Mouse (Mus musculus): Measurements from ENCODE around the gene Vwa5b2. TPM values are rescaled to one million over a fixed set of nuclear protein-coding genes. Genes with fewer than 3 reads are reported as not detected.

Gene Vwa5b2
- polyA plus RNA-seq, 1 experiment from 2014 or later, result 0.97 TPM

DNA sequence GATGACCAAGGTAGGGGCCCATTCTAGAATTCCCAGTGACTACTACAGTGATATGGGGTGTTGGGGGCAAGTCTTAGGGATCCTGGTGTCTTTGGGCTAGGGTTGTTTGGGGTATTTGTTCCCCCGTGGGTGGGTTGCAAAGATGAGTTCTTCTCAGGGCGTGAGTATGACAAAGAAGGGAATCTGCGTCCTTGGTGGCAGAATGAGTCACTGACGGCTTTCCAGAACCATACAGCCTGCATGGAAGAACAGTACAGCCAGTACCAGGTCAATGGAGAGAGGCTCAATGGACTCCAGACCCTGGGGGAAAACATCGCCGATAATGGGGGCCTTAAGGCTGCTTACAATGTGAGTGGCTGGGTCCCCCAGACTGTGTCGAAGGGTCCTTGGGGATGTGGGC is 54.6 kb downstream of the Vwa5b2 start:
- Histone ChIP-seq H3K9me3 (no peaks in the 10 kb centered on the region), H3K27ac (no peak overlapping the region), H3K4me1 (peaks cover 4% of the 10 kb centered on the region; the same call in 1 of the 2 replicates), H3K4me3 (no peak overlapping the region), H3K36me3 (replicated peaks) (no peaks in the 10 kb centered on the region), H3K27me3 (ENCODE audit: poor library complexity, severe bottlenecking) (no peaks in the 10 kb centered on the region)
- DNase-seq (ENCODE audit: extremely low spot score, low spot score), result no peak
- 89% methylated on average over 7 of the region's 7 CpGs for WGBS

GRCm38 (mm10) chr16:20651076-20651946 is 62.0 kb downstream of the Vwa5b2 start, which contains the start of gene Psmd2:
Gene Psmd2 (plus strand): TSS chr16:20651652.
- peak within 1 kb of the TSS; percentile 90 for H3K27ac ChIP-seq
- H3K27me3 ChIP-seq (ENCODE audit: poor library complexity, severe bottlenecking), result no peaks in the 10 kb centered on the region
- H3K9me3 ChIP-seq, result no peaks in the 10 kb centered on the region
- peak; percentile 95 for DNase-seq (ENCODE audit: extremely low spot score, low spot score)
- H3K36me3 ChIP-seq (replicated peaks), result peaks cover 30% of the 10 kb centered on the region
- peak within 1 kb of the TSS; percentile 72 for H3K4me3 ChIP-seq
- peaks cover 16% of the 10 kb centered on the region for H3K4me1 ChIP-seq
- WGBS, result 2% methylated on average over 46 of the region's 46 CpGs

- no peak for DNase-seq (ENCODE audit: extremely low spot score, low spot score)
- 11% methylated on average over 12 of the region's 12 CpGs for WGBS
- H3K27ac ChIP-seq, result peak overlapping the region; percentile 90
These were observed 62.7 kb downstream of the Vwa5b2 start for GRCm38 (mm10) chr16:20651947-20652310.

GRCm38 (mm10) chr16:20653315-20653714 is 64.0 kb downstream of the Vwa5b2 start:
- Histone ChIP-seq H3K9me3 (no peaks in the 10 kb centered on the region), H3K36me3 (replicated peaks) (peaks cover 50% of the 10 kb centered on the region), H3K4me3 (peak overlapping the region; percentile 72; the same call in 1 of the 2 replicates), H3K27ac (no peak overlapping the region), H3K27me3 (ENCODE audit: poor library complexity, severe bottlenecking) (no peaks in the 10 kb centered on the region), H3K4me1 (peaks cover 16% of the 10 kb centered on the region)
- 70% methylated on average over 2 of the region's 2 CpGs for WGBS
- DNase-seq (ENCODE audit: extremely low spot score, low spot score), result no peak

More at GRCm38 (mm10) chr16:20651947-20652310, 62.7 kb downstream of the Vwa5b2 start:
- Histone ChIP-seq H3K36me3 (replicated peaks) (peaks cover 36% of the 10 kb centered on the region), H3K9me3 (no peaks in the 10 kb centered on the region), H3K27me3 (ENCODE audit: poor library complexity, severe bottlenecking) (no peaks in the 10 kb centered on the region), H3K4me1 (peaks cover 16% of the 10 kb centered on the region), H3K4me3 (peak overlapping the region; percentile 72)

MicroRNAs within 50 kb of the gene (microRNA counts, 519-probe panel; counts per million panel counts)
- microRNA mmu-miR-1224, result 5,779 counts per million, percentile 90 among the panel's probes with 10 or more counts

Small RNA genes within 50 kb of the gene (microRNA-seq; reads per million reads assigned to microRNA genes)
- not detected for gene Mir1224

Other genes with a start within 250 kb of the Vwa5b2 start
- 57.1 and 59.8 TPM in 2 replicates for gene Abcc5, start 163.1 kb upstream of the Vwa5b2 start, polyA plus RNA-seq (2016; fragmentation: Nextera tagmentation; extraction: Ambion mirVana)
- 158 and 160 TPM in 2 replicates for gene Eif2b5, start 90.7 kb upstream of the Vwa5b2 start, polyA plus RNA-seq (2016; fragmentation: Nextera tagmentation; extraction: Ambion mirVana)
- gene Dvl3, start 72.5 kb upstream of the Vwa5b2 start, polyA plus RNA-seq (2016; fragmentation: Nextera tagmentation; extraction: Ambion mirVana), result 28.8 and 30.5 TPM in 2 replicates
- 628 and 638 TPM in 2 replicates for gene Ap2m1, start 54.0 kb upstream of the Vwa5b2 start, polyA plus RNA-seq (2016; fragmentation: Nextera tagmentation; extraction: Ambion mirVana)
- gene Abcf3, start 40.9 kb upstream of the Vwa5b2 start, polyA plus RNA-seq (2016; fragmentation: Nextera tagmentation; extraction: Ambion mirVana), result 58.3 and 62.6 TPM in 2 replicates
- gene Eef1akmt4, start 22.1 kb downstream of the Vwa5b2 start, polyA plus RNA-seq (2016; fragmentation: Nextera tagmentation; extraction: Ambion mirVana), result 43.3 and 44.1 TPM in 2 replicates
- not detected in 2 replicates for gene Gm49333, start 22.1 kb downstream of the Vwa5b2 start, polyA plus RNA-seq (2016; fragmentation: Nextera tagmentation; extraction: Ambion mirVana)
- 61.9 and 62.6 TPM in 2 replicates for gene Alg3, start 22.3 kb downstream of the Vwa5b2 start, polyA plus RNA-seq (2016; fragmentation: Nextera tagmentation; extraction: Ambion mirVana)
- 2.4 and 2.5 TPM in 2 replicates for gene Camk2n2, start 31.8 kb downstream of the Vwa5b2 start, polyA plus RNA-seq (2016; fragmentation: Nextera tagmentation; extraction: Ambion mirVana)
- gene Ece2, start 40.4 kb downstream of the Vwa5b2 start, polyA plus RNA-seq (2016; fragmentation: Nextera tagmentation; extraction: Ambion mirVana), result 4.3 and 5.1 TPM in 2 replicates
- 544 and 556 TPM in 2 replicates for gene Psmd2, start 62.2 kb downstream of the Vwa5b2 start, polyA plus RNA-seq (2016; fragmentation: Nextera tagmentation; extraction: Ambion mirVana)
- gene Eif4g1, start 78.8 kb downstream of the Vwa5b2 start, polyA plus RNA-seq (2016; fragmentation: Nextera tagmentation; extraction: Ambion mirVana), result 254 TPM in 2 replicates
- gene Fam131a, start 103.8 kb downstream of the Vwa5b2 start, polyA plus RNA-seq (2016; fragmentation: Nextera tagmentation; extraction: Ambion mirVana), result 6.3 and 7.1 TPM in 2 replicates
- 155 and 163 TPM in 2 replicates for gene Polr2h, start 128.2 kb downstream of the Vwa5b2 start, polyA plus RNA-seq (2016; fragmentation: Nextera tagmentation; extraction: Ambion mirVana)
- gene Clcn2, start 128.3 kb downstream of the Vwa5b2 start, polyA plus RNA-seq (2016; fragmentation: Nextera tagmentation; extraction: Ambion mirVana), result 11.4 and 12.5 TPM in 2 replicates
- 0.87 and 1.2 TPM in 2 replicates for gene Chrd, start 143.7 kb downstream of the Vwa5b2 start, polyA plus RNA-seq (2016; fragmentation: Nextera tagmentation; extraction: Ambion mirVana)
- 0.31 and 0.46 TPM in 2 replicates for gene Thpo, start 145.0 kb downstream of the Vwa5b2 start, polyA plus RNA-seq (2016; fragmentation: Nextera tagmentation; extraction: Ambion mirVana)

All from forebrain, embryonic 10.5 days (tissue).